Mouse (Mus musculus): Measurements from ENCODE around the gene Stat5a.

GRCm38 (mm10) chr11:100896078-100896477 lies 36.9 kb downstream of the Stat5a start:
- TF ChIP-seq CTCF (IDR thresholded peaks at IDR 0.05; ENCODE audit: extremely low read depth, insufficient read depth, low read length) (no peak), POLR2A (IDR thresholded peaks at IDR 0.05; ENCODE audit: extremely low read depth, insufficient read depth, low read length) (no peak)

Data from cortical plate, adult 2 months (tissue).